Mouse (Mus musculus) MEL (cell line): ENCODE results near the gene Pcyt1b.

Experiments used
- CHD1 ChIP-seq: IDR thresholded peaks from 2 replicates; pipeline ENCODE4 v1.6.1; 2012; ENCODE audit warnings: low read depth, mild to moderate bottlenecking, inconsistent platforms, low read length, improper control_type of control experiment
- CTCF ChIP-seq, 3 experiments: IDR thresholded peaks in 2 of 3; conservative IDR thresholded peaks in 1 of 3; 2 replicates each; pipeline ENCODE4 v1.5.1; 2011 to 2012; ENCODE audit warnings: low read length in 3 of 3, low read depth in 2 of 3, mild to moderate bottlenecking in 2 of 3, improper control_type of control experiment in 1 of 3, inconsistent platforms in 1 of 3, mixed read lengths in 1 of 3, moderate library complexity in 1 of 3; ENCODE audit not compliant: control insufficient read depth in 1 of 3, insufficient read depth in 1 of 3, poor library complexity in 1 of 3, severe bottlenecking in 1 of 3
- EP300 ChIP-seq, 2 experiments: IDR thresholded peaks; 2 replicates each; pipeline ENCODE4 v1.6.1; 2011; ENCODE audit warnings: improper control_type of control experiment in 2 of 2, low read length in 2 of 2, low read depth in 1 of 2, mild to moderate bottlenecking in 1 of 2
- KAT2A ChIP-seq: conservative IDR thresholded peaks from 2 replicates; pipeline ENCODE4 v1.6.1; 2012; ENCODE audit warnings: low read depth, low read length, improper control_type of control experiment, inconsistent platforms
- NRF1 ChIP-seq: IDR thresholded peaks from 2 replicates; pipeline ENCODE4 v1.6.1; 2014; ENCODE audit warnings: low read depth, mild to moderate bottlenecking, inconsistent platforms, low read length, improper control_type of control experiment, moderate library complexity; ENCODE audit not compliant: poor library complexity, insufficient read depth, severe bottlenecking
- POLR2A ChIP-seq, 2 experiments: IDR thresholded peaks; 2 replicates each; pipeline ENCODE4 v1.6.1; 2011 to 2012; ENCODE audit warnings: low read length in 2 of 2, mild to moderate bottlenecking in 2 of 2, control low read depth in 1 of 2, improper control_type of control experiment in 1 of 2, low read depth in 1 of 2, moderate library complexity in 1 of 2; ENCODE audit not compliant: control insufficient read depth in 1 of 2, insufficient read depth in 1 of 2, poor library complexity in 1 of 2
- POLR2AphosphoS2 ChIP-seq: IDR thresholded peaks from 2 replicates; pipeline ENCODE4 v1.6.1; 2011; ENCODE audit warnings: low read length, improper control_type of control experiment
- RCOR1 ChIP-seq: IDR thresholded peaks from 2 replicates; pipeline ENCODE4 v1.6.1; 2012; ENCODE audit warnings: low read depth, mild to moderate bottlenecking, inconsistent platforms, low read length, improper control_type of control experiment
- SIN3A ChIP-seq: IDR thresholded peaks from 2 replicates; pipeline ENCODE4 v1.6.1; 2012; ENCODE audit warnings: low read length, improper control_type of control experiment, inconsistent platforms
- TAL1 ChIP-seq: IDR thresholded peaks from 2 replicates; pipeline ENCODE4 v1.6.1; 2012; ENCODE audit warnings: mild to moderate bottlenecking, inconsistent platforms, low read length, moderate library complexity, mixed read lengths
- TBP ChIP-seq: IDR thresholded peaks from 2 replicates; pipeline ENCODE4 v1.8.0; 2011; ENCODE audit warnings: low read depth, low read length, improper control_type of control experiment
- TCF12 ChIP-seq: IDR thresholded peaks from 2 replicates; pipeline ENCODE4 v1.6.1; 2014; ENCODE audit warnings: low read depth, mild to moderate bottlenecking, inconsistent platforms, low read length, improper control_type of control experiment, moderate library complexity
- ZC3H11A ChIP-seq: IDR thresholded peaks from 2 replicates; pipeline ENCODE4 v1.6.1; 2012; ENCODE audit warnings: low read depth, mild to moderate bottlenecking, inconsistent platforms, low read length, improper control_type of control experiment

DNA sequence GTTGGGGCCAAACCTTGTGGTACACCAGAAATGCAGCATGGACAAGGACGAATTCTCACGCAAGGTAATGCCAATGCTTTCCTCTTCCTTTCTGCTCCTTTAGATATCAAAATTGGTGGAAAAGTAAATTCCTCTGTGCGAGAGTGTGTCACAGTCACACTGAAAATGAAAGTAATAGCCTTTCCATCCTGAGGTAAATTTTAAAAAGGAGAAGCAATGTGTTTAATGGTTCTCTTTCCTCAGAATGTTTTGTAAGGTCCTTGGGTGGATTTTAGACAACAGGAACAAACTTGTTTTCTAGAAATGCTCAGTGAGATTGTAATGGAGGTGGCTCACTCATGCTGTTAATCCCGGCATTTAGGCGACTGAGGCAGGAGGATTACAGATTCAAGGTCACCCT, 490 bp downstream of the Pcyt1b start:
- TF ChIP-seq SIN3A (no peak), EP300 (IDR thresholded peaks at IDR 0.05; ENCODE audit: low read depth in 1 of 2, low read length in 2 of 2) (no peak), KAT2A (no peak), ZC3H11A (no peak), TCF12 (no peak), POLR2A (IDR thresholded peaks at IDR 0.05; ENCODE audit: control insufficient read depth in 1 of 2, insufficient read depth in 1 of 2, low read depth in 1 of 2, low read length in 2 of 2, poor library complexity in 1 of 2) (no peak), CTCF (IDR thresholded peaks at IDR 0.05 in 2 of 3, conservative IDR thresholded peaks at IDR 0.05 in 1 of 3; ENCODE audit: control insufficient read depth in 1 of 3, insufficient read depth in 1 of 3, low read depth in 2 of 3, low read length in 3 of 3, poor library complexity in 1 of 3, severe bottlenecking in 1 of 3) (no peak), CHD1 (no peak), RCOR1 (no peak), TBP (no peak), NRF1 (no peak), POLR2AphosphoS2 (no peak), TAL1 (no peak)
